Mouse (Mus musculus): ENCODE results near the gene H6pd.

DNA sequence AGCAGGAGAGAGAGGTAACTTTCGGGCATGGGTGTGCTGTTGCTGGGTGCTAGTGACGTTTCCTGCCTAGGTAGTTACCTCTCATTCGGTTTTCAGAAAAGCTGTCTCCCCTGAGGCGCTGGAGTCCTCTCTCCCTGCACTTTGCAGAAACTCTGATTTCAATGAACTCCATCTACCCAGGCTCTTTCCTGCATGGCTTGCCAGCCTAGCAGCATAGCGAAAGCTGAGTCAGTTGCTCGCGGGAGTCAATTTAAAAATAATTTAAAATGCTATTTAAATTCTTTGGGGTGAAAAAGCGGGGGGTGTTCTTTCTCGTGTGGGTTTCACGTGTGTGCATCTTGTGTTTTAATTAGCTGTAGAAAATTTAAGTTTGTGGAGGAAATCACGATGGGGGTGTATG lies 21.1 kb upstream of the H6pd start:
- no peak for TF ChIP-seq POLR2A (IDR thresholded peaks at IDR 0.05; ENCODE audit: low read depth, low read length)
- TF ChIP-seq CTCF (IDR thresholded peaks at IDR 0.05; ENCODE audit: extremely low read depth, insufficient read length, insufficient replicate concordance, low read depth, low read length), result no peak
